Comparison of ENCODE assay signal across 8 mouse cellular contexts in the genomic region with DNA sequence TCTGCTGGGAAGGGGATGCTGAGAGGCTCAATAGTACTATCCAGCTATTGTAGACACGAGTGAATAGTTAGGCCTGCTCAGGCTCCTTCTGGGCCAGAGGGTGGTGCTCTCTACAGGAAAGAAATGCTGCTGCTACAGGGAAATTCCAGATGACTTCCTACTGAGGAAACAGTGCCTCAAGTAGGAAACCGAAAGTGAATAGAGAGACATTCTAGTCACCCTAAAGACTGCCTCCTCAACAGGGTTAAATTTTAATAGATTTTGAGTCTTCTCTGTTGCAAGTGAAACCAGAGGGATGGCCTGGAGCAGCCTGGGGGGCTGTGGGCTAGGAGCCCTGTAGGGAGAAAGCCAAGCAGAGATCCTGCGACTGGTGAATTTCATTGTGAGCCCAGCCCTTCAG. TPM values are rescaled to one million over a fixed set of nuclear protein-coding genes. Genes with fewer than 3 reads are reported as not detected.
DNase-seq lines count a peak whose midpoint lies in the region; ATAC-seq lines count a peak whose summit lies in the region.

No protein-coding gene starts in this region.

- no peak overlapping the region for H3K9ac ChIP-seq in heart, embryonic 15.5 days
- H3K9ac ChIP-seq in liver, embryonic 12.5 days, result no peak overlapping the region
- no peak overlapping the region for H3K9ac ChIP-seq in forebrain, embryonic 11.5 days (ENCODE audit: low read length)

- no peak for ATAC-seq in heart, embryonic 15.5 days (replicated peaks; ENCODE audit: insufficient number of reproducible peaks, insufficient read depth, low FRiP score, low read depth)
- no peak for ATAC-seq in liver, embryonic 12.5 days
- no peak for ATAC-seq in frontal cortex, adult (ENCODE audit: low TSS enrichment)
- no peak for ATAC-seq in forebrain, embryonic 11.5 days (replicated peaks; ENCODE audit: low FRiP score)
- ATAC-seq in megakaryocyte-erythroid progenitor cell, adult 5-6 weeks (replicated peaks; ENCODE audit: low FRiP score, low TSS enrichment, poor library complexity, severe bottlenecking), result no peak

- H3K4me1 ChIP-seq in heart, embryonic 15.5 days (replicated peaks), result peaks cover 14% of the 10 kb centered on the region
- peaks cover 30% of the 10 kb centered on the region for H3K4me1 ChIP-seq in liver, embryonic 12.5 days
- peaks cover 1% of the 10 kb centered on the region; the same call in 1 of the 2 replicates for H3K4me1 ChIP-seq in forebrain, embryonic 11.5 days (replicated peaks; ENCODE audit: control insufficient read depth, insufficient read depth, low read length)

- H3K27me3 ChIP-seq in heart, embryonic 15.5 days, result peaks cover 11% of the 10 kb centered on the region; the same call in 1 of the 2 replicates
- peaks cover 59% of the 10 kb centered on the region for H3K27me3 ChIP-seq in liver, embryonic 12.5 days (replicated peaks)
- H3K27me3 ChIP-seq in forebrain, embryonic 11.5 days (ENCODE audit: control insufficient read depth, insufficient read depth, low read length), result peaks cover 18% of the 10 kb centered on the region

- DNase-seq in urinary bladder, postnatal 14 days (ENCODE audit: low spot score), result peak; percentile 9
- no peak for DNase-seq in urinary bladder, adult 18-20 months (ENCODE audit: low spot score in 2 of 2)
- no peak for DNase-seq in forebrain, embryonic 11.5 days (ENCODE audit: low spot score)
- DNase-seq in left cerebral cortex, adult 11 months (ENCODE audit: low spot score), result no peak

- H3K4me3 ChIP-seq in heart, embryonic 15.5 days, result 0 out of 2 replicates have a peak overlapping the region, but pooled peaks have one; percentile 0
- H3K4me3 ChIP-seq in liver, embryonic 12.5 days, result 0 out of 2 replicates have a peak overlapping the region, but pooled peaks have one; percentile 10
- no peak overlapping the region for H3K4me3 ChIP-seq in forebrain, embryonic 11.5 days (ENCODE audit: low read depth, low read length)

- H3K9me3 ChIP-seq in heart, embryonic 15.5 days (replicated peaks), result no peaks in the 10 kb centered on the region
- H3K9me3 ChIP-seq in liver, embryonic 12.5 days (replicated peaks), result no peaks in the 10 kb centered on the region
- no peaks in the 10 kb centered on the region for H3K9me3 ChIP-seq in forebrain, embryonic 11.5 days (ENCODE audit: control insufficient read depth, low read length)

- WGBS in heart, embryonic 15.5 days, result 40% methylated on average over 3 of the region's 3 CpGs
- 19% methylated on average over 3 of the region's 3 CpGs for WGBS in liver, embryonic 12.5 days (ENCODE audit: insufficient replicate concordance)
- WGBS in forebrain, embryonic 11.5 days, result 35% methylated on average over 3 of the region's 3 CpGs

- H3K36me3 ChIP-seq in heart, embryonic 15.5 days, result no peaks in the 10 kb centered on the region
- H3K36me3 ChIP-seq in liver, embryonic 12.5 days, result no peaks in the 10 kb centered on the region
- no peaks in the 10 kb centered on the region for H3K36me3 ChIP-seq in forebrain, embryonic 11.5 days (ENCODE audit: control insufficient read depth, insufficient read depth, low read length)

- H3K27ac ChIP-seq in heart, embryonic 15.5 days, result peak overlapping the region; percentile 1; the same call in 1 of the 2 replicates
- H3K27ac ChIP-seq in liver, embryonic 12.5 days, result no peak overlapping the region
- H3K27ac ChIP-seq in forebrain, embryonic 11.5 days (ENCODE audit: low read depth, low read length), result no peak overlapping the region

- H3K4me2 ChIP-seq in heart, embryonic 15.5 days, result peak overlapping the region; percentile 30
- H3K4me2 ChIP-seq in liver, embryonic 12.5 days, result peak overlapping the region; percentile 42
- no peak overlapping the region for H3K4me2 ChIP-seq in forebrain, embryonic 11.5 days (ENCODE audit: low read depth, low read length, severe bottlenecking)

RNA-seq across cellular contexts. Expression of a gene that starts 2.2 kb away (rescaled TPM):
- 1.1 and 2.0 TPM in 2 replicates for polyA plus RNA-seq in heart, embryonic 15.5 days (2015; fragmentation: Nextera tagmentation; extraction: Ambion mirVana)
- 0.81 and 1.2 TPM in 2 replicates for polyA plus RNA-seq in liver, embryonic 12.5 days (2016; fragmentation: Nextera tagmentation; extraction: Ambion mirVana)
- polyA plus RNA-seq in forebrain, embryonic 11.5 days (2014; fragmentation: Nextera tagmentation; extraction: Ambion mirVana), result 0.12 and 0.45 TPM in 2 replicates
- 8.3 and 9.3 TPM in 2 replicates for total RNA-seq in megakaryocyte-erythroid progenitor cell, adult 5-6 weeks (2014; fragmentation: Nextera tagmentation)
- 8.4 and 13.8 TPM in 2 replicates for total RNA-seq in megakaryocyte-erythroid progenitor cell, adult 5-6 weeks (2017)
